Mouse (Mus musculus): ENCODE data around the gene Kmt2e.

- TF ChIP-seq CTCF (IDR thresholded peaks at IDR 0.05; ENCODE audit: low read depth) = no peak
- TF ChIP-seq EP300 (optimal IDR thresholded peaks at IDR 0.05) = no peak
Measured at GRCm38 (mm10) chr5:23524621-23525020, 90.4 kb downstream of the Kmt2e start.
